8 mouse cellular contexts compared by ENCODE assay signal in the genomic region with DNA sequence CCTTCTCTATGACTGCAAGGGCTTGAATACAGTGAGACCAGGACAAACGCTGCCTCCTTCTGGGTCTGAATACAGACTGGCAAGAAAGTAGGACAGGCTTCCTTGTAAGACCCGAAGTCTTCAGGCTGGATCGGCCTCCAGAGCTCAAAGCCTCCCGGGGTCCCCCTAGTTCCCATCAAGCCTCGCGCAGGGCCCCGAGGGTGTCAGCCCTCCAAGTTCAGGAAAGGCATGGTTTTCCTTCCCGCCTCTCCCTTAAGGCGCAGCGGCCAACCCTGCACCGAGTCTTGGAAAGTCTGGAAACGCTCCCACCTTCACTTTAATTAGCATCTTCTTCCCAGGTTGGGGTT. TPM values are rescaled to one million over a fixed set of nuclear protein-coding genes. Genes with fewer than 3 reads are reported as not detected.
DNase-seq lines count a peak whose midpoint lies in the region; ATAC-seq and TF ChIP-seq lines count a peak whose summit lies in the region.

No protein-coding gene starts in this region.

- DNase-seq in kidney, postnatal 10 days = no peak
- no peak for DNase-seq in hindbrain, embryonic 10.5 days (ENCODE audit: low spot score)
- no peak for DNase-seq in midbrain, embryonic 10.5 days (ENCODE audit: low spot score)
- no peak for DNase-seq in frontal cortex, postnatal 14 days (ENCODE audit: low spot score in 2 of 2)
- DNase-seq in thymus, postnatal 25 days = no peak
- DNase-seq in urinary bladder, postnatal 14 days (ENCODE audit: low spot score) = no peak

- peak; percentile 68 for ATAC-seq in kidney, embryonic 16.5 days (ENCODE audit: low FRiP score, low TSS enrichment)

- H3K4me2 ChIP-seq in kidney, embryonic 16.5 days (replicated peaks; ENCODE audit: low read depth, low read length) = peak overlapping the region; percentile 74

- peaks cover 23% of the 10 kb centered on the region for H3K36me3 ChIP-seq in kidney, embryonic 16.5 days (ENCODE audit: insufficient read depth, low read length)
- peaks cover 37% of the 10 kb centered on the region for H3K36me3 ChIP-seq in hindbrain, embryonic 10.5 days
- peaks cover 38% of the 10 kb centered on the region for H3K36me3 ChIP-seq in midbrain, embryonic 10.5 days

- H3K4me3 ChIP-seq in kidney, embryonic 16.5 days (ENCODE audit: low read length) = peak overlapping the region; percentile 94
- peak overlapping the region; percentile 91 for H3K4me3 ChIP-seq in bone marrow macrophage, adult 2 months (ENCODE audit: insufficient read depth, low read length)
- H3K4me3 ChIP-seq in hindbrain, embryonic 10.5 days = peak overlapping the region; percentile 74
- H3K4me3 ChIP-seq in midbrain, embryonic 10.5 days = peak overlapping the region; percentile 82

- no peak for TF ChIP-seq CTCF in bone marrow macrophage, adult 2 months (IDR thresholded peaks at IDR 0.05; ENCODE audit: low read depth, low read length)

- no peaks in the 10 kb centered on the region for H3K27me3 ChIP-seq in kidney, embryonic 16.5 days (ENCODE audit: insufficient read depth, low read length)
- no peaks in the 10 kb centered on the region for H3K27me3 ChIP-seq in hindbrain, embryonic 10.5 days (ENCODE audit: insufficient read depth, poor library complexity, severe bottlenecking)
- H3K27me3 ChIP-seq in midbrain, embryonic 10.5 days (ENCODE audit: low read depth, poor library complexity, severe bottlenecking) = no peaks in the 10 kb centered on the region

- under 1% methylated on average over 12 of the region's 12 CpGs for WGBS in kidney, embryonic 16.5 days
- 0% methylated on average over 12 of the region's 12 CpGs for WGBS in hindbrain, embryonic 10.5 days
- WGBS in midbrain, embryonic 10.5 days = under 1% methylated on average over 12 of the region's 12 CpGs

- no peak for TF ChIP-seq POLR2A in bone marrow macrophage, adult 2 months (IDR thresholded peaks at IDR 0.05; ENCODE audit: borderline replicate concordance, low read depth, low read length)

- peaks cover 15% of the 10 kb centered on the region for H3K4me1 ChIP-seq in kidney, embryonic 16.5 days (ENCODE audit: insufficient read depth, low read length)
- H3K4me1 ChIP-seq in bone marrow macrophage, adult 2 months (ENCODE audit: control insufficient read depth, insufficient read depth, low read length) = peaks cover 9% of the 10 kb centered on the region
- peaks cover 21% of the 10 kb centered on the region for H3K4me1 ChIP-seq in hindbrain, embryonic 10.5 days (replicated peaks)
- H3K4me1 ChIP-seq in midbrain, embryonic 10.5 days = peaks cover 28% of the 10 kb centered on the region

- no peaks in the 10 kb centered on the region for H3K9me3 ChIP-seq in kidney, embryonic 16.5 days (ENCODE audit: low read length)
- no peaks in the 10 kb centered on the region for H3K9me3 ChIP-seq in hindbrain, embryonic 10.5 days
- H3K9me3 ChIP-seq in midbrain, embryonic 10.5 days (replicated peaks) = no peaks in the 10 kb centered on the region

- H3K9ac ChIP-seq in kidney, embryonic 16.5 days (replicated peaks; ENCODE audit: low read length) = peak overlapping the region; percentile 88

- peak overlapping the region; percentile 87 for H3K27ac ChIP-seq in kidney, embryonic 16.5 days (ENCODE audit: low read length)
- peak overlapping the region; percentile 92 for H3K27ac ChIP-seq in bone marrow macrophage, adult 2 months (ENCODE audit: insufficient read depth, low read depth, low read length)
- peak overlapping the region; percentile 96 for H3K27ac ChIP-seq in hindbrain, embryonic 10.5 days
- H3K27ac ChIP-seq in midbrain, embryonic 10.5 days (replicated peaks) = peak overlapping the region; percentile 96

RNA-seq across cellular contexts. Expression of a gene that starts 0.3 kb away (rescaled TPM):
- 74.1 and 74.2 TPM in 2 replicates for polyA plus RNA-seq in kidney, embryonic 16.5 days (2015; fragmentation: Nextera tagmentation; extraction: Ambion mirVana)
- 38.8 and 41.2 TPM in 2 replicates for polyA plus RNA-seq in bone marrow macrophage, adult 2 months (2012; ENCODE audit: insufficient read depth, insufficient read length, missing spikeins)
- 60.0 and 65.9 TPM in 2 replicates for polyA plus RNA-seq in hindbrain, embryonic 10.5 days (2016; fragmentation: Nextera tagmentation; extraction: Ambion mirVana)
- 63.5 and 65.0 TPM in 2 replicates for polyA plus RNA-seq in midbrain, embryonic 10.5 days (2016; fragmentation: Nextera tagmentation; extraction: Ambion mirVana)

RNA-seq across cellular contexts. Expression of a gene that starts 0.5 kb away (rescaled TPM):
- 514 and 521 TPM in 2 replicates for polyA plus RNA-seq in kidney, embryonic 16.5 days (2015; fragmentation: Nextera tagmentation; extraction: Ambion mirVana)
- polyA plus RNA-seq in bone marrow macrophage, adult 2 months (2012; ENCODE audit: insufficient read depth, insufficient read length, missing spikeins) = 318 and 335 TPM in 2 replicates
- polyA plus RNA-seq in hindbrain, embryonic 10.5 days (2016; fragmentation: Nextera tagmentation; extraction: Ambion mirVana) = 646 and 662 TPM in 2 replicates
- polyA plus RNA-seq in midbrain, embryonic 10.5 days (2016; fragmentation: Nextera tagmentation; extraction: Ambion mirVana) = 610 and 632 TPM in 2 replicates

RNA-seq across cellular contexts. Expression of a gene that starts 10.2 kb away (rescaled TPM):
- polyA plus RNA-seq in kidney, embryonic 16.5 days (2015; fragmentation: Nextera tagmentation; extraction: Ambion mirVana) = 43.9 and 44.5 TPM in 2 replicates
- 18.0 and 19.5 TPM in 2 replicates for polyA plus RNA-seq in bone marrow macrophage, adult 2 months (2012; ENCODE audit: insufficient read depth, insufficient read length, missing spikeins)
- polyA plus RNA-seq in hindbrain, embryonic 10.5 days (2016; fragmentation: Nextera tagmentation; extraction: Ambion mirVana) = 63.4 and 68.9 TPM in 2 replicates
- 70.5 and 74.5 TPM in 2 replicates for polyA plus RNA-seq in midbrain, embryonic 10.5 days (2016; fragmentation: Nextera tagmentation; extraction: Ambion mirVana)

RNA-seq across cellular contexts. Expression of a gene that starts 11.2 kb away (rescaled TPM):
- 59.8 and 61.0 TPM in 2 replicates for polyA plus RNA-seq in kidney, embryonic 16.5 days (2015; fragmentation: Nextera tagmentation; extraction: Ambion mirVana)
- 35.9 and 36.3 TPM in 2 replicates for polyA plus RNA-seq in bone marrow macrophage, adult 2 months (2012; ENCODE audit: insufficient read depth, insufficient read length, missing spikeins)
- polyA plus RNA-seq in hindbrain, embryonic 10.5 days (2016; fragmentation: Nextera tagmentation; extraction: Ambion mirVana) = 65.6 and 67.6 TPM in 2 replicates
- polyA plus RNA-seq in midbrain, embryonic 10.5 days (2016; fragmentation: Nextera tagmentation; extraction: Ambion mirVana) = 65.3 and 72.9 TPM in 2 replicates

RNA-seq across cellular contexts. Expression of a gene that starts 21.5 kb away (rescaled TPM):
- 1.1 and 1.3 TPM in 2 replicates for polyA plus RNA-seq in kidney, embryonic 16.5 days (2015; fragmentation: Nextera tagmentation; extraction: Ambion mirVana)
- polyA plus RNA-seq in bone marrow macrophage, adult 2 months (2012; ENCODE audit: insufficient read depth, insufficient read length, missing spikeins) = 1.6 and 1.7 TPM in 2 replicates
- polyA plus RNA-seq in hindbrain, embryonic 10.5 days (2016; fragmentation: Nextera tagmentation; extraction: Ambion mirVana) = 0.40 and 0.97 TPM in 2 replicates
- polyA plus RNA-seq in midbrain, embryonic 10.5 days (2016; fragmentation: Nextera tagmentation; extraction: Ambion mirVana) = 0.75 and 0.79 TPM in 2 replicates
